Mouse (Mus musculus): ENCODE results near the gene Nr2f6.

Nr2f6 gene

DNA sequence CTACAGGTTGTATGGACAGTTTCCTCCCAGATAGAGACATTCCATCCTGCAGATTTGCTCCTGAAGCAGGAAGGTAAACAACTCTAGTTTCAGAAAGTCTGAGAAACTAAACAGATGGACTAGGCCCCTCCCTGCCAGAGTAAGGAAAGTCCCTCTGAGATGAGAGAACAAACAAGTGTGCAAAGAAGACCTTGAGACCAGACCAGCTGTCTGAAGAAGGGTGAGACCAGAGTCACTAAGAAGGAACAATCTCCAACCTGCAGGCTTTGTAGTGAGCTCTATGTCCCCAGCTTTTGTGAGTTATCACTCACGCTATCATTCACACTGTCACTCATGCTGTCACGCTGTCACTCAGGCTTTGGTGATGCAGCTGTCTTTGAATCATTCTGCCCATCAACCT, 9.9 kb upstream of the Nr2f6 start:
- no peak for DNase-seq (ENCODE audit: low spot score in 2 of 2)

DNA sequence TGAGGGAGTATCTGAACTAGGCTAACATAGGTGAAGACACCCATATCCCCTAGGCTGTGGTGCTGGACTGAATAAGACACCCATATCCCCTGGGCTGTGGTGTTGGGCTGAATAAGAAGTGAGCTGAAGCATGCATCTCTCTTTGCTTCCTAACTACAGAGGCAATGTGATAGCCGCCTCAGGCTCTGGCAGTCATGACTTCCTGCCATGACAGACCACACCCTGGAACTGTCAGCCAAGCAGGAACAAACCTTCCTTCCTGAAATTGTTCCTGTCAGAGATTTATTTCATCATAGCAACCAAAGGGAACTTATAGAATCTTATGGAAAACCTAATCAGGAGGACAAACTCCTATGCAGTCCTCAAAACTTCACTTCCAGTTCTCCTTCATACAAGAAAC, 6.5 kb upstream of the Nr2f6 start:
- DNase-seq (ENCODE audit: low spot score in 2 of 2) = no peak

- no peak for DNase-seq (ENCODE audit: low spot score in 2 of 2)
Observed at GRCm38 (mm10) chr8:71385212-71385835, 3.6 kb upstream of the Nr2f6 start.

DNA sequence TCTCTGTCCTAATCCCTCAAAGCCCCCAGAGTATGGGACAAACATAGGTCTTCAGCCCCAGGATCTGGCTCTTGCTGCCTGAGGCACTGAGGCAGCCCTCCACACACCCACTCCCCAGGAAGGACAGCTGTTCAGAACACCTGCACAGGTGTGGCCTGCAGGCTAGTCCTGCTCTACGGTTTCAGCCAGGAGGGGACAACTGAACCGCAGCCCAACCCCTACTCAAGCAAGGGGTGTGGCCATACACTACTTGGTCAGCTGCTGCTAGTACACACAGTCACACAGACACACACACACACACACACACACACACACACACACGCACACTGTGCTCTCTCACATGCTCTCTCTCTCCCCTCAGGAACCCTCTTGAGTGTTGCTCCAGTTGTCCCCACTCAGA, 2.1 kb upstream of the Nr2f6 start:
- no peak for DNase-seq (ENCODE audit: low spot score in 2 of 2)

- DNase-seq (ENCODE audit: low spot score in 2 of 2) = no peak
Observed at GRCm38 (mm10) chr8:71383396-71383795, 1.6 kb upstream of the Nr2f6 start.

GRCm38 (mm10) chr8:71381971-71382961, 506 bp upstream of the Nr2f6 start:
- peak; percentile 76 to 79 for DNase-seq (ENCODE audit: low spot score in 2 of 2)

- DNase-seq (ENCODE audit: low spot score in 2 of 2) = no peak
Observed at GRCm38 (mm10) chr8:71380178-71381171, 1.3 kb downstream of the Nr2f6 start.

DNA sequence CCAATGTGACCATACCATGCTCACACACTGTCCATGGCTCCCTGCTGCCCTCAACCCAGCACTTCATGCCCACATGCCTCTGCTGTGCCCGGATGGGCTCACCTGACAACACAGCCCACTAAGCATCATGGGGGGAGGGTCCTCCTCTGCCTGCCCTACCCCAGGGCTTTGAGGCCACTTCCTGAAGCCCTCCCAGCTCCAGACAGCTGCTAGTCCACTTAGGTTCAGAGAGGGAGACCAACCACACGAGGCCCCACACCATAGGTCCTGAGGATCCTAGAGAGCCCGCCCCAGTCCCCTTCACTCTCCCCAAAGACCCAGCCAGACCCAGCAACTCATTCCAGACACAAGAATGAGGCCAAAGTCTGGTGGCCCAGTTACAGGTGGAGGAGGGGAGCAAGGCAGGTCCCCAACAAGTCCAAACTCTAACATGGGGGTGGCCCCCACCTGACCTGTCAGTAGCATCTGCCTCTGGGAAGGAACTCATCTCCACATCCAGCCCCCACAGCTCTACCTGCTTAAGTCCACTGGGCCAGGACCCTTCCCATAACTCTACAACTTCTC, 2.2 kb downstream of the Nr2f6 start:
- DNase-seq (ENCODE audit: low spot score in 2 of 2) = no peak

DNA sequence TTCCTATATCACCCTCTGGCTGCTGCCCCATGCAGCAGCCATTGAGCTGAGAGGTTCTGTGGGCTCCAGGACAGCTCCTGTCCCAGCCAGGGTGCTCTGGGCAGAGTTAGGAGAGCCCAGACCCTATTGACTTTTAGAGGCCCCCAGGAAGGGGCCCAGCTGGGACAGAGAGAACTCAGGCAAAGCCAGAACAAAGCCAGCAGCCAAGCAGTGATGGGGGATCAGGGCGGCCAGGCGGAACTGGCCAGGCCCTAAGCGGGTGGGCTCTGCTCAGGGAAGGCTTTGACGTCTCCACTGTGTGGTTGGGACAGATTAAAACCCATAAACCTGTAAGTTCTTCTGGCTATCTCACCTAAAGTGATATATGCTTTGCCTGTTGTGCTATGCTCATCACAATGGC, 2.8 kb downstream of the Nr2f6 start:
- no peak for DNase-seq (ENCODE audit: low spot score in 2 of 2)

- no peak for DNase-seq (ENCODE audit: low spot score in 2 of 2)
Observed at GRCm38 (mm10) chr8:71376423-71377030, 5.2 kb downstream of the Nr2f6 start.

DNA sequence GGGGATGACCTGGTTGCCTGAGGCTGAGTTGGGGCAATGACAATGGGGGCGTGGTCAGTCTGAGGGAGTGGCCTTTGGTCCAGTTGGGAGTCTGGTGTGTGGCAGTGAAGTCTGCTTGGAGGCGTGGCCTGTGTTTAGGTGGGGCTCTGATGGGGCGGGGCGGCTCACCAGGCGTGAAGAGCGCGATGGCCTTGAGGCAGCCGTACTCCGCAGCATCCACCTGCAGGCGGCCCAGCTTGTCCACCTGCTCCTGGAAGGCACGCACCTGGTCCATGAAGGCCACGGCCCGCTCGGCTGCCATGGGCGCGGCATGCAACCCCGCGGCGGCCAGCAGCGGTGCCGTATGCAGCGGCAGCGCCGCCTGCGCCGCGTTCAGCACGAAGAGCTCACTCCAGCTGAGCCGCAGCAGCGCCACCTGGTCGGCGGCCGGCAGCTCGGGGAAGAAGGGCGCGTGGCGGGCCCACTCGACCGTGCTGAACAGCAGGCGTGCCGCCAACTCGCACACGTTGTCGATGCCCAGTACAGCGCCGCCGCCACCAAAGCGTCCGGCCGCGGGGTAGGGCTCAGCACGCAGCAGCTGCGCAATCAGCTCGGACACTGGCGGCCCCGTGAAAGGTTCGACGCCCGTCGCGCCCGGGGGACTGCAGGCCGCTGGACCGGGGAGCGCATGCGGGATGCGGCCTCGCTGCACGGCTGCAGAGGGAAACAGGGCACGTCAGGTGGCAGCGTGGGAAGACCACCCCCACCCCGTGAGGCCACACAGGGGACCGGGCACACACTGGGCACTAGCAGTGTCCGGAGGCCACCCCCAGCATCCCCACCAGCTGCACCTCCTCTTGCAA, 6.0 kb downstream of the Nr2f6 start:
- peak in 1 of 2 experiments; percentile 67 for DNase-seq (ENCODE audit: low spot score in 2 of 2)

- DNase-seq (ENCODE audit: low spot score in 2 of 2) = no peak
Observed at GRCm38 (mm10) chr8:71374616-71375206, 7.0 kb downstream of the Nr2f6 start.

GRCm38 (mm10) chr8:71373000-71373399, 8.8 kb downstream of the Nr2f6 start:
- no peak for DNase-seq (ENCODE audit: low spot score in 2 of 2)

DNA sequence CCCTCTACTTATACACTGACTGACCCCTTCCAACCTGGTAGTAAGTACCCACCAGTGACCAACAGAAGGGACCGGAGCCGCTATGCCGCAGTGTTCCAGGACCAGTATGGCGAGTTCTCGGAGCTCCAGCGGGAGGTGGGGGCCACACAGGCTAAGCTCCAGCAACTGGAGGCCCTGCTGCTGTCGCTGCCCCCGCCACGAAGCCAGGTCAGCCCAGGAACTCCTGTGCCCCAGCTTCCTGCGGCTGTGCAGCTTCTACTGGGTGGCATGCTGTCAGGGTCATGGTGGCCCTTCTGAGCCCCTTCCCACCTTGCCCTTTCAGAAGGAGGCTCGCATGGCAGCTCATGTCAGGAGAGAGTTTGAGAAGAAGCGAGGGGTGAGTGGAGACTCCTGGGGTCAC, 9.3 kb downstream of the Nr2f6 start:
- peak in 1 of 2 experiments; percentile 30 for DNase-seq (ENCODE audit: low spot score in 2 of 2)

GRCm38 (mm10) chr8:71371236-71371848, 10.4 kb downstream of the Nr2f6 start, which contains the start of gene Ocel1:
TSS of gene Ocel1 (plus strand) at chr8:71371298.
- DNase-seq (ENCODE audit: low spot score in 2 of 2) = peak; percentile 97 to 98

DNA sequence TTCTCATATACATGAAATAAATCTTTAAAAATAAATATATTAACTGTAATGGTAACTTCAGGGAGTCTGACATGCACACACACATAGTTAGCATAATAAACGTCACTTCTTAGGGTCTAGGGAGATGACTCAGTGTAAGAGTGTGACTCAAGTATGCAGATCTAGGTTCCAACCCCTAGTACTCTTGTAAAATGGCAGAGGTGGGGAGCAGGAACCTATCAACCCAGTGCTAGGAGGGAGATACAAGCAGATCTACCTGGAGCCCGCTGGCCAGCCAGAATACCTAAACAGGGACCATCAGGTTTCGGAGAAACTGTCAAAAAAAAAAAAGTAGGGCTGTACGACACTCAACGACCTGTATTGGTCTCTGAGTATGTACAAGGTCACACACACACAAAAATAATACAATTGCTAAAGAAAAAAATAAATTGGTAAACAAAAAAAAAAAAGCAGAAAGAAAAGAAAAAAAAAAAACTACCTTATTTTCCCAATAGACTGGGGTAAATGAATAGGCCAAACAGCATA, 11.0 kb downstream of the Nr2f6 start:
- no peak for DNase-seq (ENCODE audit: low spot score in 2 of 2)

DNA sequence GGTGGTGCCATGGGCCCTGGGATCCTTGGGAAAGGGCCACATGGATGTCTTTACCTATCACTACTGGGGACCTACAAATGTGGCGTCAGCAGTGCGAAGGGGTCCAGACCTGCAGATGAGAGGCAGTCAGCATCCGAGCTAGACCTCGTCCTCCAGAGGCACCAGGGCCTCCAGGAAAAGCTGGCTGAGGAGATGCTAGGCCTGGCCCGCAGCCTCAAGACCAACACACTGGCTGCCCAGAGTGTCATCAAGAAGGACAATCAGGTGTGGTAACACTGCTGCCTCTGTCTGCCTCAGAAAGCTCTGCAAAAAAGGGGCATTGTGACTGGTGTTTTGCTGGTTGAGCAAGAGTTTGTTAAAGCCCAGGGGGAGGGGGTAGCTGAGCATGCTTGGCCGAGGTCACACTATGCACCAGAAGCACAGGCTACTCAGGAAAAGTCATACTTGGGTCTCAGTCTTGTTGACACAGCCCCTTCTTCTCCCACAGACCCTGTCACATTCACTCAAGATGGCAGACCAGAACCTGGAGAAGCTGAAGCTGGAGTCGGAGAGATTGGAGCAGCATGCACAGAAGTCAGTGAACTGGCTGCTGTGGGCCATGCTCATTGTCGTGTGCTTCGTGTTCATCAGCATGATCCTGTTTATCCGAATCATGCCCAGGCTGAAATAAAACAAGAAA, 12.6 kb downstream of the Nr2f6 start:
- no peak for DNase-seq (ENCODE audit: low spot score in 2 of 2)

- DNase-seq (ENCODE audit: low spot score in 2 of 2) = no peak
Observed at GRCm38 (mm10) chr8:71368366-71368765, 13.4 kb downstream of the Nr2f6 start.
